Mouse (Mus musculus): ENCODE measurements around the gene Aspdh.

- no peak for TF ChIP-seq POLR2A (IDR thresholded peaks at IDR 0.05; ENCODE audit: borderline replicate concordance, low read depth, low read length)
- TF ChIP-seq CTCF (IDR thresholded peaks at IDR 0.05; ENCODE audit: low read depth, low read length), result no peak
Measured at GRCm38 (mm10) chr7:44433371-44433770, 31.8 kb upstream of the Aspdh start.
